In the genomic region with DNA sequence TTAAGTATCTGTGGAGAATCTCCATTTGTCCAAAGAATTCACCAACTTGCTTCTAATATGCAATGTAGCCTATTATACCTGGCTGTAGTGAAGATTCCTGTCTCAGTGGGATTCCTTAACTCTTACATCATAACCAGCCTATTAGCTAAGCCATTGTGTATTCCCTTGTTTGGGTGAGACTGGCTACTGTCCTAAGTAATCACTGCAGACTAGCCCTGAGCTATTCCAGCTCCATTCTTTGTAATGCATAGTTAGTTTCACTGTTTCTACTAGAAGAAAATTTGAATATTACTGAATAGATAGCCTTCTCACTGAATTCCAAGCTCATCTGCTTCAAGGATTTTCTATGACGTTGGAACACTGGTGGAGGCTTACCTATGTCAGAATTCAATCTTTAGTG, we compare ENCODE assay signal across 11 mouse cellular contexts. TPM values are rescaled to one million over a fixed set of nuclear protein-coding genes. Genes with fewer than 3 reads are reported as not detected.
"Had no signal": no experiment of that assay in that cellular context is flagged by ENCODE, and none has a peak within 500 bp of the region (broad histone marks: within the 10 kb centered on the region; RNA-seq: fewer than 3 reads in every experiment).

No protein-coding gene starts in this region.

- DNase-seq: left cerebral cortex, postnatal 4 days; liver, embryonic 13.5 days; liver, postnatal 0 days; lung, adult 2 months; lung, embryonic 14.5 days; lung, postnatal 10 days; lung, postnatal 14 days; lung, postnatal 4 days; midbrain, embryonic 14.5 days had no signal

RNA-seq across cellular contexts. Expression of a gene that starts 32.6 kb away (rescaled TPM):
- total RNA-seq: megakaryocyte progenitor cell, adult 5-6 weeks; megakaryocyte, adult 5-6 weeks had no signal
